25 mouse cellular contexts compared by ENCODE assay signal in genomic region chr17:57359485-57360241, GRCm38 (mm10). TPM values are rescaled to one million over a fixed set of nuclear protein-coding genes. Genes with fewer than 3 reads are reported as not detected.
A peak's percentile ranks its signal among the peaks of the same experiment; 100 is the strongest.
DNase-seq lines count a peak whose midpoint lies in the region; ATAC-seq and TF ChIP-seq lines count a peak whose summit lies in the region.
"Had no signal": no experiment of that assay in that cellular context is flagged by ENCODE, and none has a peak within 500 bp of the region (broad histone marks: within the 10 kb centered on the region; RNA-seq: fewer than 3 reads in every experiment).

No protein-coding gene starts in this region.

- H3K4me2 ChIP-seq in lung, postnatal 0 days (replicated peaks; ENCODE audit: low read depth, low read length), result no peak overlapping the region
- H3K4me2 ChIP-seq: embryonic facial prominence, embryonic 13.5 days; forebrain, embryonic 15.5 days; heart, embryonic 15.5 days; kidney, embryonic 15.5 days; limb, embryonic 12.5 days; lung, embryonic 14.5 days had no signal

- no peak for DNase-seq in frontal cortex, postnatal 36 days (ENCODE audit: low spot score in 2 of 2)
- no peak for DNase-seq in lung, postnatal 0 days (ENCODE audit: low spot score)
- no peak for DNase-seq in lung, postnatal 36 days
- DNase-seq in thymus, adult 2 months, result no peak
- no peak for DNase-seq in right cerebral cortex, adult 2 months (ENCODE audit: low spot score in 2 of 2)
- DNase-seq: adrenal gland, postnatal 36 days; cerebellum, adult 9-10 months; heart, adult 18-20 months; kidney, postnatal 4 days; lung, embryonic 14.5 days; right cerebral cortex, postnatal 4 days had no signal

- ATAC-seq in frontal cortex, adult (ENCODE audit: low TSS enrichment), result peak; percentile 57; the same call in 1 of the 2 replicates
- no peak for ATAC-seq in lung, postnatal 0 days
- ATAC-seq in granulocyte monocyte progenitor cell, adult 5-6 weeks (replicated peaks; ENCODE audit: poor library complexity, severe bottlenecking), result peak; percentile 54
- ATAC-seq in neutrophil, adult 5-6 weeks (ENCODE audit: extremely low read depth, insufficient number of reproducible peaks, low FRiP score, poor library complexity, severe bottlenecking), result peak; percentile 76
- ATAC-seq: forebrain, embryonic 15.5 days; hindbrain, postnatal 0 days; intestine, postnatal 0 days; midbrain, embryonic 16.5 days had no signal

- H3K9ac ChIP-seq in lung, postnatal 0 days (replicated peaks; ENCODE audit: low read depth), result no peak overlapping the region
- H3K9ac ChIP-seq: embryonic facial prominence, embryonic 13.5 days; forebrain, embryonic 15.5 days; heart, embryonic 15.5 days; kidney, embryonic 15.5 days; limb, embryonic 12.5 days; lung, embryonic 14.5 days had no signal

- H3K4me1 ChIP-seq in lung, postnatal 0 days (ENCODE audit: insufficient read depth, low read depth, low read length), result no peaks in the 10 kb centered on the region
- no peaks in the 10 kb centered on the region for H3K4me1 ChIP-seq in thymus, adult 2 months (replicated peaks; ENCODE audit: control insufficient read depth, insufficient read depth, low read length)
- H3K4me1 ChIP-seq: embryonic facial prominence, embryonic 13.5 days; forebrain, embryonic 15.5 days; heart, embryonic 15.5 days; kidney, embryonic 15.5 days; limb, embryonic 12.5 days had no signal

- TF ChIP-seq CTCF in lung, postnatal 0 days (IDR thresholded peaks at IDR 0.05), result 0 out of 2 replicates have a peak, but pooled peaks have one; percentile 3
- no peak for TF ChIP-seq CTCF in thymus, adult 2 months (IDR thresholded peaks at IDR 0.05; ENCODE audit: borderline replicate concordance, control insufficient read depth, extremely low read depth, insufficient read depth, low read length, poor library complexity)

- no peaks in the 10 kb centered on the region for H3K27me3 ChIP-seq in lung, postnatal 0 days (replicated peaks; ENCODE audit: insufficient read depth, low read length)
- no peaks in the 10 kb centered on the region for H3K27me3 ChIP-seq in thymus, adult 2 months (ENCODE audit: control insufficient read depth, insufficient read depth, low read length)
- H3K27me3 ChIP-seq: embryonic facial prominence, embryonic 13.5 days; forebrain, embryonic 15.5 days; heart, embryonic 15.5 days; kidney, embryonic 15.5 days; limb, embryonic 12.5 days had no signal

- TF ChIP-seq EP300 in lung, postnatal 0 days (IDR thresholded peaks at IDR 0.05), result no peak

- no peak overlapping the region for H3K27ac ChIP-seq in lung, postnatal 0 days (ENCODE audit: low read length)
- H3K27ac ChIP-seq in thymus, adult 2 months (ENCODE audit: control insufficient read depth, insufficient read depth, low read length), result no peak overlapping the region
- H3K27ac ChIP-seq: embryonic facial prominence, embryonic 13.5 days; forebrain, embryonic 15.5 days; heart, embryonic 15.5 days; hindbrain, embryonic 10.5 days; hindbrain, postnatal 0 days; kidney, embryonic 15.5 days; limb, embryonic 12.5 days had no signal

- H3K36me3 ChIP-seq in lung, postnatal 0 days (ENCODE audit: insufficient read depth, low read length), result no peaks in the 10 kb centered on the region
- H3K36me3 ChIP-seq in thymus, adult 2 months (ENCODE audit: control insufficient read depth, insufficient read depth, low read length), result no peaks in the 10 kb centered on the region
- H3K36me3 ChIP-seq: embryonic facial prominence, embryonic 13.5 days; forebrain, embryonic 15.5 days; heart, embryonic 15.5 days; hindbrain, embryonic 10.5 days; kidney, embryonic 15.5 days; limb, embryonic 12.5 days had no signal

- no peaks in the 10 kb centered on the region for H3K9me3 ChIP-seq in lung, postnatal 0 days (ENCODE audit: low read length)
- H3K9me3 ChIP-seq: forebrain, embryonic 15.5 days; heart, embryonic 15.5 days; hindbrain, embryonic 10.5 days; kidney, embryonic 15.5 days; limb, embryonic 12.5 days had no signal

- no peak overlapping the region for H3K4me3 ChIP-seq in lung, postnatal 0 days (ENCODE audit: low read depth, low read length)
- H3K4me3 ChIP-seq in thymus, adult 2 months (ENCODE audit: control insufficient read depth, insufficient read depth, low read length), result no peak overlapping the region
- H3K4me3 ChIP-seq: embryonic facial prominence, embryonic 13.5 days; forebrain, embryonic 15.5 days; heart, embryonic 15.5 days; hindbrain, embryonic 10.5 days; kidney, embryonic 15.5 days; limb, embryonic 12.5 days had no signal

- 77% methylated on average over 11 of the region's 11 CpGs for WGBS in lung, postnatal 0 days
- 86% methylated on average over 11 of the region's 11 CpGs for WGBS in thymus, adult 2 months

- TF ChIP-seq POLR2A in thymus, adult 2 months (IDR thresholded peaks at IDR 0.05; ENCODE audit: control insufficient read depth, extremely low read depth, insufficient read depth, low read length, poor library complexity), result no peak

RNA-seq across cellular contexts. Expression of gene Adgre1, which starts 1.2 kb away (rescaled TPM):
- polyA plus RNA-seq in lung, postnatal 0 days (2015; fragmentation: Nextera tagmentation; extraction: Ambion mirVana), result 6.0 and 7.0 TPM in 2 replicates
- total RNA-seq in granulocyte monocyte progenitor cell, adult 5-6 weeks (2014; fragmentation: Nextera tagmentation), result 6.5 and 10.5 TPM in 2 replicates
- 11.5 and 15.5 TPM in 2 replicates for total RNA-seq in granulocyte monocyte progenitor cell, adult 5-6 weeks (2017)
- 62.1 and 63.0 TPM in 2 replicates for total RNA-seq in neutrophil, adult 5-6 weeks (2017)
- 20.5 and 20.8 TPM in 2 replicates for polyA plus RNA-seq in thymus, adult 2 months (2012; rRNA removed)
- total RNA-seq: megakaryocyte-erythroid progenitor cell, adult 5-6 weeks; MEL had no signal
